Mouse (Mus musculus): ENCODE measurements around the gene Maco1. TPM values are rescaled to one million over a fixed set of nuclear protein-coding genes. Genes with fewer than 3 reads are reported as not detected.

Maco1 gene
- total RNA-seq, 2 experiments from 2014 or later, result 15.0 to 17.0 TPM

DNA sequence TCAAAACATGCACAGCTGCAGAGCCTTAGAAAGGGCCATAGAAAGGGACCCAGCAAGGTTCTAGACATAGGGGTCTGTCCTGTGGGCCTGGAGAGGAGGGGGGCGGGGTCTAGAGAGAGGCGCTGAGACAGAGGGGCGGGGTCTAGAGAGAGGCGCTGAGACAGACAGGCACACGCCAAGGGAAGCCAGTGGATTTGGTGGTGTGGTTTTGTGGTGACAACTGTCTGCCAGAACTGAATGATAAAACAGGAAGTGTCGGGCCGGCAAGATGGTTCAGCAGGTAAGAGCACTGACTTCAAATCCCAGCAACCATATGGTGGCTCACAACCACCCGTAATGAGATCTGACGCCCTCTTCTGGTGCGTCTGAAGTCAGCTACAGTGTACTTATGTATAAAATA, 66.2 kb downstream of the Maco1 start:
- intact Hi-C loops (cut with DNase I), result no loop called here
- DNase-seq, result no peak

DNA sequence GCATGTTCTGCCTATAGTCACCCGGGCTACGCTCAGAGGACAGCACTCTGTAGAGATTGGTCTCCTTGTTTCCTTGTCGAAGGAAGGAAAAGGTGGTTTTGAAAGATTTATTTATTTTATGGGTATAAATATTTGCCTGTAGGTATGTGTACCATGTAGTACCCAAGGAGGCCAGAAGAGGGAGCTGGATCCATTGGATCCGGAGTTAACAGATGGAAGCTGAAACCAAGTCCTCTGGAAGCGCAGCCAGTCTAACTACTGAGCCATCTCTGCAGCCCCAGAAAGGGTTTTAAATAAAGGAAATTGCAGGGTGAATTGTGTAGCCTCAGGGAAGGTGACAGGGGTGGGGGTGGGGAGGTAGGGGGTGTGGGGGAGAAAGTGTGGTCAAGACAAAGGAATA, 68.4 kb downstream of the Maco1 start:
- intact Hi-C loops (cut with DNase I), result no loop called here
- no peak for DNase-seq

- no peak for DNase-seq
- intact Hi-C loops (cut with DNase I), result no loop called here
Measured at GRCm38 (mm10) chr4:134779136-134779934, 73.8 kb downstream of the Maco1 start.

- no peak for DNase-seq
- intact Hi-C loops (cut with DNase I), result no loop called here
Measured at GRCm38 (mm10) chr4:134776246-134776645, 76.9 kb downstream of the Maco1 start.

GRCm38 (mm10) chr4:134775234-134775944, 77.8 kb downstream of the Maco1 start:
- no peak for DNase-seq
- intact Hi-C loops (cut with DNase I), result no loop called here

DNA sequence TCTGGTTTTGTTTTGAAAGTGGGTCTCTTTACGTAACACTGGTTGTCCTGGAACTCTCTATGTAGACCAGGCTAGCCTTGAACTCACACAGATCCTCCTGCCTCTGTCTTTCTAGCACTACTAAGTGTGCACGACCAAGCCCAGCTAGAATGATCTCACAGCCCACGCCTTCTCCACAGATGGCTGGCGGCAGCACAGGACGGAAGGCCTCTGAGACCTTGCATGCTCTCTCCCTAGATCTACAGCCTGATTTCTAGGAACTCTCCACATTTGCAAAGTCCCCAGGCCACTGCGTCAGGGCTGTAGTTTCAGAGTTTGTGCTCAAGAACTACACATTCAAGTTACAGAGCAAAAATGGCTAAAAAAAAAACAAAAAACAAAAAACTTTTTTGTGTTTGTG, 79.0 kb downstream of the Maco1 start:
- DNase-seq, result no peak
- intact Hi-C loops (cut with DNase I), result no loop called here

DNA sequence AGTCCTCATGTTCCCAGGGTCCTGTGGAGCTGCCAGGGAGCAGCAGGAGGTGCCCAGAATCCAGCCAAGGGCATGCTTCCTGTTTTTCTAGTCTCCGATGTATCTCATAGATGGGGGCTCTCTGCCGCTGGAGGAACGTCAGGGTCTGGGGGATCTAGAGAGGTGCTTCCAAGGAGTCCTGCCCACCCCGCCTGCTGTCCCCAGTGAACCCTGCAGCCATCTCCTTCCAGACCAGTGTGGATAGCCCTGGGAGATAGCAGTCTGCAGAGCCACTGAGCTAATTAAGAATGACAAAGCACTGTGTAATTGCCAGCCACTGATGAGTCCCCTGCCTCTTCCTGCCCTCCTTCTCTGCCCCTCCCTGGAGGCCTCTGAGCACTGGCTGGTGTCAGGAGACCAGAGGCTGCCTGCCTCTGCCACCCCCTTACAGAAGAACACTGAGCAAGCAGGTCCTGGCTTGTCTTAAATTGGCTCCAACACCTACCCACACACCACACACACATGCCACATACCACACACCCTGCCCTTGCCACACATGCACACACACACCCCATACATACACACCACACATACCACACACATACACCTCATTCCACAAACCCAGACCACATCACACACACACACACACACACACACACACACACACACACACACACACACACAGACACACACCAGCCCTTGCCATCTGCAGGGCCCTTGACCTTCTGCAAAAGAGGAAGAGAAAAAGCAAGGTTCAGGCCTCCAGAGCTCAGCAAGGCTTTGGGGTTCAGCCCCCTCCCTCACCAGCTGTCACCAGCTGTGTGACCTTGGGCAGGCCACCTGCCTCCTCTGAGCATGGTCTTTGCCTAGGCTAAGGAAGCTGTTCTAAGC, 80.1 kb downstream of the Maco1 start:
- intact Hi-C loops (cut with DNase I), result no loop called here

DNA sequence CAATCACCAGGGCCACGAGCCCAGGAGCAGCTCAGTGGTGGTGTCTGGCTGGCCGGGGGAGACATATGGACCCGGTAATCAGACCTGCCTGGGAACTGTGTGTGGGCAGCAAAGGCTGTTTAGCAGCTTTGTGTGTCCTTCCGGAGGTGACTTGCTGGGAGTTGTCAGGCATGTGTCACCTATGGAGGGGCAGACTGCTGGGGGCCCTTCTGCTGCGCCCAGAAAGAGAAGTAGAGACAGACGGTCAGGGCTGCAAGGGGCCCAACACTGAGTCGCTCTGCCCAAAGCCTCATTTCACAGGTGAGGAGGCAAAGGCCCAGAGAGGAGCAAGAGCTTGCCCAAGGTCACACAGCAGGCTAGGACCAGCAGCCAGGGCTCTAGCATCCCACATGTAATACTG, 83.3 kb downstream of the Maco1 start:
- intact Hi-C loops (cut with DNase I), result no loop called here
- no peak for DNase-seq

More for the DNA sequence above, 80.1 kb downstream of the Maco1 start:
- DNase-seq, result no peak

GRCm38 (mm10) chr4:134769081-134769811, 83.9 kb downstream of the Maco1 start:
- intact Hi-C loops (cut with DNase I), result no loop called here
- DNase-seq, result peak in 1 of 2 experiments; percentile 42

DNA sequence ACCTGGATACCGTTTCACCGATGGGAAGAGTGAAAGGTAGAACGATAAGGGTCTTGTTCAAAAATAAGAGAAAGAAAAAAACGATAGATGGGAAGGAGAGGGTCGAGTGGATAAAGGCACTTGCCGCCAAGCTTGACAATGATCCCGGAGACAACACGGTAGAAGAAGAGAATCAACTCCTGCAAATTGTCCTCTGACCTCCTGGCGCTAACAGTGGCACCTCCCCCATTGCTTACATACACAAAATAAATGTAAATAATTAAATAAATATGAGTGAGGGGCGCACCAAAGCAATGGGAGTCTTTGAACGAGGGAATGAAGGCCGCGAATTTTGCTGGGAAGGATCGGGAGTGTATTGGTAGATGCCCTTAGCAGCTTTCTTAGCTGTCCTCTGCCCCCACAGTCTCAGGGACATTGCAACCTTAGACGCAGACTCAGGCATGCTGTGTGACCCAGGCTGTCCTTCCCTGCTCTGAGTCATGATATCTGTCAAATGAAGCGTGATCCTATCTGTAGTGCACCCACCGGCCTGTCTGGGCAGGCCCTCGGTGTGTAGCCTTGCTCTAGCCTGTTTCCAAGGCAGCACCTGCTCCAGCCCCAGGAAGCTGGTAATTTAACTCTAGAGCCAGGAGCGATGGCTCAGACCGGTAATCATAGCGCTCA, 84.8 kb downstream of the Maco1 start:
- intact Hi-C loops (cut with DNase I), result no loop called here
- no peak for DNase-seq

- intact Hi-C loops (cut with DNase I), result no loop called here
- DNase-seq, result peak; percentile 75 to 76
Measured at GRCm38 (mm10) chr4:134767426-134768225, 85.5 kb downstream of the Maco1 start, which contains the start of gene Ldlrap1. Ldlrap1 (minus strand) TSS chr4:134768024.

DNA sequence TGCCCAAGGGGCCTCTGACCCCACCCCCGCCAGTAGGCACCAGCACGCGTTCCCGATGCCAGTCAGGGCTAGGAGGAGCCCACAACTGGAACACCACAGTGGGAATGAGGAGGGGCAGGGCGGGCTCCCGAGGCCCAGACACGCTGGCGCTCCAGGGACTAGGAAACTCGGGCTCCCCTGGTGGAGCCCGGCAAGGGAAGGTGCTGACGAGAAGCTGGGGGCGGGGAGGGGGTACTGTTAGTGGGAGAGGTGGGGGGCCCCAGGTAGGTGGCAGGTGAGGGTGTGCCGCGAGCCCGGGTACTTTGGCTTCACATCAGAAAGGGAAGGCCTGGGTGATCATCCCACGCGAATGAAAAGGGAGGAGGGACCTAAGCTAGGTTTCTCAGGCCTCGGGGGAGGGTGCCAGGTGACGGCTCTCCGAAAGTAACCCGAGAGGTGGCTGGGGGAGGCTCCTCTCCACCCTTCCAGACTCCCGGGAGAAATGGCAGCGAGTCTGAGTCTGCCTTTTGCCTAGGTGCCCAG, 86.2 kb downstream of the Maco1 start:
- DNase-seq, result no peak
- intact Hi-C loops (cut with DNase I), result no loop called here

DNA sequence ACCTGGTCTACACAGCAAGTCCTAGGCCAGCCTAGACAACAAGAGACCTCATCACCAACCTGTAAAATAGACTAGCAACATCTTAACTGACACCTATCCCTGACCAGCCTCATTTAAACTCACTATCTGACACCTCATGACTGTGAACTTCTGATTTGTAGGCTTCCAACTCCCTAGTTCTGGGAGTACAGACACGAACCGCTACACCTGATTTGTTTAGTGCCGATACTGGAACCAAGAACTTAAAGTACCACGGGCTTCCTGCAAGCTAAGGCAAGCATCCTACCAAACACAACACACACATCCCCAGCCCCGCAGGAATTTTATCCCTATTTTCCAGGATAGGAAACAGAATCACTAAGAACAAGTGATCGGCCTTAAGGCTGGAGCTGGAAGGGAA, 86.9 kb downstream of the Maco1 start:
- intact Hi-C loops (cut with DNase I), result no loop called here
- no peak for DNase-seq

- DNase-seq, result no peak
- intact Hi-C loops (cut with DNase I), result no loop called here
Measured at GRCm38 (mm10) chr4:134764333-134764732, 88.8 kb downstream of the Maco1 start.

DNA sequence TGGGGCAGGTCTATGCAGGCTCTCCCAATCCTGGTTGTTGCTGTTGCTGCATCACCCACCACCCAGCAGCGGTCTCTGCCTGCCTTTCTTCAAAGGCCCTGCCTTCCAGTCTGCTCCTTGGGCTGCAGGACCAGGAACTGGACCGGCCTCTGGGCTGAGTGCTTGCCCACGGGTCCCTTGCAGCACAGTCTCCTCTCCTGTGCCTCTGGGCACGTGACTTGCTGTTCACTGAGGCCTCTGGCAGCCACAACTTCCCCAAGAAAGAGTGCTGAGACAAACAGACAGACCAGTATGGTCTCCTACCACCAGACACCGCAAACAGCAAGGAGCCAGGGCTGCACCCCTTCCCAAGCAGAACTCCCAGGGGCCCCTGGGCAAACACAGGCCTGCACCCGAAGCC, 90.8 kb downstream of the Maco1 start:
- intact Hi-C loops (cut with DNase I), result no loop called here
- no peak for DNase-seq

- intact Hi-C loops (cut with DNase I), result no loop called here
- DNase-seq, result peak; percentile 56 to 77
Measured at GRCm38 (mm10) chr4:134760793-134761201, 92.3 kb downstream of the Maco1 start.

GRCm38 (mm10) chr4:134760281-134760680, 92.9 kb downstream of the Maco1 start:
- intact Hi-C loops (cut with DNase I), result no loop called here
- DNase-seq, result no peak

DNA sequence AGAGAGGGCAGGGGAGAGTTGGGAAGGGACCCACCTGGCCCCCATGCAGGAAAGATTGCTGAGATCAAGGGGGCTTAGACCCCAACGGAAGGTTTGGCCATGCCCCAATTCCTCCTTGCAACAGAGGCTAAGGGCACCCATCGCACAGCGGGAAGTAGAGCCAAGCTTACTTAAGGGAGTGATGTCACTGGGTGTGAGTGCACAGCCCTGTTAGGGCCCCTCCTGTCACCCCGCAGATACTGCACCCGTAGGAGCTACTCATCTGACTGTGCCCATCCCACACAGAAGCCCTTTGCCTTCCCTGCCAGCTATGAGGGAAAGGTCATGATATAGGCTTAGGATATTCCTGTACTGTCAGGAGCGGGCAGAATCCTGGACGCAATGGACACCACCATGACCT, 93.6 kb downstream of the Maco1 start:
- no peak for DNase-seq
- intact Hi-C loops (cut with DNase I), result no loop called here

GRCm38 (mm10) chr4:134758922-134759321, 94.2 kb downstream of the Maco1 start:
- intact Hi-C loops (cut with DNase I), result no loop called here
- DNase-seq, result no peak

All from gastrocnemius, postnatal 36 days (tissue).